Mouse (Mus musculus) thymus, postnatal 14 days (tissue): ENCODE measurements around the gene Btbd17.

Experiments
- DNase-seq: peaks from one replicate; pipeline ENCODE4 v3.0.0; 2021

The Btbd17 gene

DNA sequence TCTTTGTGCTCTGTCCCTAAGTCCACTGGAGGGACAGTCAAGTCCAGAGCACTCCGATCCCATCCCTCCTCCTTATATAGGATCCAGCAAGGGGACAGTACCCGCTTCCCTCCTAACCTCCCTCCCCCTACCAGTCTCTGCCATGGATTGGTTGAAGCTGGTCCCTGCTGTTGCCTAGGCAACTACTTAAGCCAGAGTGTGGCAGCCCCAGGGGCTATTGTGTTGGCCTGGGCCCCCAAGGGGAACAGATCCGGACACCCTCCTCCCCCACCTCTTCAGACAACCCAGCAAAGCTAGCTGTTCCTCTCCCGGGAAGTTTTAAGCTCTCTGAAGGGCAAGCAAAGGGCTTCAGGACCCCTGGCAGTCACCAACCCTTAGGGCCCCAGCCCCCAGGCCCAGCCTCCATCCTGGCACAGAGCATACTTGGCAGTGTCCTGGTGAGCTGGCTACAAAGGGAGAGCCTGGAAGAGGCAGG, at the start of gene Btbd17:
Gene Btbd17, minus strand, starts transcription at position 98 of the 475 bp plus-strand sequence.
- no peak for DNase-seq

DNA sequence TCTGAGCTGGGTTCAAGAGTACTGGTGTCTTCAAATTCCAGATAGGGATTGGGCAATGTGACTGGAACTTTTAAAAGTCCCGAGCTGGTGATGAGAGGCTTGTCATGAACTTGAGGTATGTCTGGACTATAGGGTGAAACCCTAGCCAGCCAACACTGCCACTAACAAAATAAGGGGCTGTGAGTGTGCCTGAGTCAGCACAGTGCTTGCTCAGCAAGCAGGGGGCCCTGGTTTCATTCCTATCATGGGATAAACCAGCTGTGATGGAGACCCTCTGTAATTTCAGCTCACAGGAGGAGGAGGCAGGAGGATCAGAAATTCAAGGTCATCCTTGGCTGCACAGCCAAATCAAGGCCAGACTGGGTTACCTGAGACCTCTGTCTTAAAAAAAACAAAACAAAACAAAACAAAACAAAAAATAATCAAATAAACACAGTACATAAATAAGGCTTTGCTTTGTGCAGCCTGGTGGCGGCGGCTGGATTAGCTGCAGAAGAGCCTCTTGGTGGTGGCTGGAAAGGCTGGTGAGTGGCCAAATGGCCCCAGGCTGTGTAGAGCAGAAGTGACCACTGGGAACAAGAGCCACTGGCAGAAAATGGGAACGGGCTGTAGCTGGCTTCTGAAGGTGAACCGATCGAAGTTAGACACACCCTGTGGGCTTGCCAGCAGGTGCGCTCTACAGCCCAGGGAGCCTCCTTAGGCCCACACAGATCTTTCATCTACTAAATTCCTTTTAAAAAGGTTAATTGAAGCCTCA, 48.9 kb upstream of the Btbd17 start:
- no peak for DNase-seq

DNA sequence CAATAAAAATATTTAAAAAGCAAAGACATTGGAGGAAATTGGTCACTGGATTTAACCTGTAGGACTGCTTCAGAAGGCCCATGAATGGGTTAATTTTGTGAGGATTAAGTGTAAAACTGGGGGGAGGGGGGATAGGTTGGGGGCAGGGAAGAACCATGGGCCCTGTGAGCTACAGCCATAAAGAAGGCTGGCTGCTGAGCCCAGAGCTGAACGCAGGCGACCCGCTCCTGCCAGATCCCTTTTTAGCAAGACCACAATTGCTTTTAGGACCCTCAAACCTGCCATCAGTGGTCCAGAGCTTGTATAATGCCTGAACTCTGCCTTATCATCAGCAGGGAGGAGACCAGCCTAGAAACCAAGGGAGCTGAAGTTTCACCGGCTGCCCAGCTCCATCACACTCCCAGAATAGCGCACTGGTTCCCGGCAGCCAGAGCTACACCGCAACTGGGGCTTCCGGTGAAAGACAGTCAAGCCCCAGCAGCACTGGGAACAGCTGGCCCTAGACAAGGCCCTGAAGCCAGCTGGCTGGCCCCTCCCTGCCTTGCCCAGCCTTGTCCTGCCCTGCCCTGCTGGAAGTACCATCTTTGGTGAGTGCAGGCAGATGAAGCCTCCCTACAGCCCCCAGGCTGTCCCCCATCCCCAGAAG, 48.2 kb upstream of the Btbd17 start:
- no peak for DNase-seq

DNA sequence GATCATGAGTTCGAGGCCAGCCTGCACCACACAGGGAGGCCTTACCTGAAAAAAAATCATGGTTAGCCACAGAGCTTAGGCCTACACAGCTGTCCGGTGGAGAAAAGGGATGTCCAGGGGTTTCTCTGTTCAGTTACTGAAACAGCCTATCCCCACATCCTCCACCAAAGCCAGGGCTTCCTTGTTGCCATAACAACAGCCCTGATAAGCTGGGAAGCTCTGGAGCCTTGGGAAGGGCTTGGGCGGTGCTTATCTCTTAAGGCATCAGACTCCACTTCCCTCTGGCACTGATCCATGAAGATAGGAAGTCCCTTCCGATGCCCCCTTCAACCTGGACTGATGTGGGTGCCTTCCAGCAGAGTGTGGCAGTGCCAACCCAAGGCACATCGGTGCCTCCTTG, 37.4 kb upstream of the Btbd17 start:
- no peak for DNase-seq

DNA sequence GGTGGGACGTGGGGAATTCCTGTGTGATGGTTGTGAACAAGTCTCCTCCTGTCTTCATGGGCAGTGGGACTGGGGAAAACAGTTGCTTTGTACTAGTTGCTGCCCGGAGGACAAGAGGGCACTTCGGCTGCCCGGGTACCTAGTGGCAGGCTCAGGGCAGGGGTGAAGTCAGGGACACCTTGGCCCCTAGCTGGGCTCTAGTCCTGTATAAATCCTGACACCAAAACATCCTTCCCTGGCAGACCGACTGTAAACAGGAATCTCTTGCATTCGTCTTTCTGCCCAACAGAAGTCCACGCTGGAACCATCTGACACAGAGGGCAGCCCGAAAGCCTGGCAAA, 34.7 kb upstream of the Btbd17 start:
- DNase-seq = no peak

DNA sequence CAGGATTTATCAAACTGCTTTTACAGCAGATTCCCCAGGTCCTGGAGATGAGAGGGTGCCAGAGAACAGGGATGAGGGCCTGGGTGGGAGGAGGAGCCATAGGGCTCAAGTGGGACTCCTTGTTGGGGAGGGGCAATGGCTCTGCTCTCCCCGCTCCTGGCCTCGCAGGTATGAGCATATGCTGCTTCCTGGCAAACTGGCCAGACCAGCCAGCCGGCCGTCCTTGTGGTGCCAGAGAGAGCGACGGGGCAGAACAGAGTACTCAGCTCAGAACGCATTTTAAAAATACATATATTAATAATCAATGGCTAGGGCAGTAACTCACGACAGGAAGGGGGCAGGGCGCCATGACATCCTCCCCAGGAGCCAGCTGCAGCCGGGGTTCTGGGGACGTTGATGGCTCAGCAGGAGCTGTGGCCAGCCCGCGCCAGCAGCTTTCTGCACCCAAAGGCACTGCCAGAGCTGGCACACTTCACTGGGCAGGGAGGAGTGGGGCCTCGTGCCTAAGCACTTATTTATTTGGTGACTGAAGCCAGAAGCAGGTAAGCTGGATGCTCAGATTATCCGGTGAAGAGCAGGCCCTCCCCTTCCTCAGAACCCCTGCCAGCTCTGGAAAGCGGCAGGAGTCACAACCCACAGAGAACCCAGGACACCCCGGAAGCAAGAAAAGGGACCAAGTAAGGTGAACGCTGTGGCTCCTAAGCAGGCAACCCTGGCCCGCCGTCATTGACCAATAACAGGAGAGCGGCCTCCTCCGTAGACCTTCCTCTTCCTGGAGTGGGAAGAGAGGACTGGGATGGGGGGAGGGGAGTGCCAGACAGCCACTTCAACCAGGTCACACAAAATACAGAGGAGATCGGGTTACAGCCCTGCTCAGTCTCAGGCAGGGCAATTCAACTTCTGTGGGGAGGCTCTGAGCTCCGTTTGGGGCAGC, 34.0 kb upstream of the Btbd17 start:
- DNase-seq = no peak

DNA sequence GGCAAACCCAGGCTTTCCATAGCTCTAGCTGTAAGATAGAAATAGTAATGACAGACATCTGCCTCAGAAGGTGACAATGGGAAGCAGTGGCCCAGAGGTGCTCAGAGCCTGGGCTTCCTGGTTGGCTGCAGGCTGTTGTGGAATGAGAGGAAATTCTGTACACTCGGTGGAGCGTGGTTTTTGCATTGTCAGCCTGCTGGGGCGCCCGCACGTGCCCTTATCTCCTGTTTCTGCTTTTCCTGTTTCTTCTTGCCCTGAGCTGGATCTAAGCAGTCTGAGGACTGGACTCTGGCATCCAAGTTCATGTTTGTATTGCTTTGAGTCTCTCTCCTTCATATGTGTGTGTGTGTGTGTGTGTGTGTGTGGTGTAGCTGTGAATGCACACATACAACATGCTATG, 30.9 kb upstream of the Btbd17 start:
- no peak for DNase-seq

DNA sequence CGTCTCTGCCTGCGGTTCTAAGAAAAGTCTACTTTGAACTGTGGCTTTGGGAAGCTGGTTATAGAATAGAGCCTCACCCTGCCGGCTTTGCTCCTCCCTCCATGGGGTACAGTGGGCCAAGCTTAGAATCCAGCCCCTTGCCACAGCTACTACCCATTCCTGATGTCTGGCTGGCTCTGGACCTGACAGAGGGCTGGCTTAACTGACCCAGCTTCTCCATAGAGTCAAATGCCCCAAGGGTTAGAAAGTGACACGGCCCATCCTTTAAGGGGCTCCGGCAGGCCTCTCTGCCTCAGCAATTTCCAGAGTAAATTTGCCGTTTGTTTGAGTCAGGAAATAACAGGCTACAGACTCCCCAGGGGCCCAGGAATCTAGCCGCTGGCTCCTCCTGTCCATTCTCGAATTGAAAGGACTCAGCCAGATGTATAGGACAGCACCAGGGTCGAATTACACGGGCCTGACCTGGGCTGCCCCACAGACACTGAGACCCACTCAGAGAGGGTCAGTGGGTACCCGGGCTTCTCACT, 27.5 kb upstream of the Btbd17 start:
- no peak for DNase-seq

DNA sequence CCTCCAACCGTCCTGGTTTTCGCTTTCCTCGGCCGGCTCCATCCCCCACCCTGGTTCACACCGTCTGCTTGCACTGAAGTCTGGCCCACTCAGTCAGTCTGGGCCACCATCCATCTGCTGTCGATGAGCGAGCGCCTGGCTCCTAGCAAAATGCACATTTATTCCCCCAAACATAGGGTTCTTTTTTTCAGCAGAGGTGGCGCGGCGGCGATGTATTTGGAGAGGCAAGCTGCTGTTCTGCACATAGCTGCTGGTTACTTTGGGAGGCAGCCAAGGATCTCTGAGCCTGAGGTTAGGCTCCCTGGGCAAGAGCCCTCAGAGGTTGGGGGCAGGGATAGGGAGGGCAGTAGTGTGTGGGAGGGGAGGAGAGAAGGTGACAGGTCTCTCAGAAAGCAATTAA, 27.0 kb upstream of the Btbd17 start:
- no peak for DNase-seq

DNA sequence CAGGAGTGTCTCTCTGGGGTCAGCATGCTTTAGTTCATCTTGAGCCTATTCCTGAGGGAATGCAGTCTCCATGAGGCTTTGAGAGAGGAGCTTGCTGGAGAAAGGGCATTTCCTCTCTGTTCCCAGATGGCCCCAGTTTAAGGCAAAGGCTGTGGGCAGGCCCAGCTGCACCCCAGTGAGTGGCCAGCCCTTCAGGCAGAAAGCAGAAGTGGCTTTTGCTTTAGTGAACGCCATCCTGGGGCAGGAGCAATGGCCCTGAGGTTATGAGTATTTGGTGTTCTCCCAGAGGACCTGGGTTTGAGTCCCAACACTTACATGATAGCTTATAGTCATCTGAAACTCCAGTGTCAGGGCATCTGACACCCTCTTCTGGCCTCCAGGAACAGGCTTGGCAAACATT, 25.6 kb upstream of the Btbd17 start:
- no peak for DNase-seq

DNA sequence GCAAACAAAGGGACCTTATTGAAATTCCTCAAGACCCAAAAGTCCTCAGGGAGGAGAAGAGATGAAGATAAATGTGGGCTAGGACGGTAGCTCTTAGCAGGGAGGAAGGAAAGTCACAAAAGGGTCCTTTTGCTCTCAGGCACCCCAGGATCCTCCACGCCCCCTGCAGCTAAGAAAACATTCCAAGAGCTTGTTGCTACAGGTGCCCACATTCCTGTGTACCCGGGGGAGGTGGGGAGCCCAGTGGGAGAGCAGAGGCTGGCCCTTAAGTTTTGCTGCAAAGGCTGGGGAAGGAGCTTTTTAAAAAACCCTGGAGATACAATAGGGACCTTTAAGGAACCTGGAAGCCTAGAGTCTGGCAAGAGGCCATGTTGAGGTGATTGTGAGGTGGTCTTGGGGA, 24.7 kb upstream of the Btbd17 start:
- DNase-seq = no peak

DNA sequence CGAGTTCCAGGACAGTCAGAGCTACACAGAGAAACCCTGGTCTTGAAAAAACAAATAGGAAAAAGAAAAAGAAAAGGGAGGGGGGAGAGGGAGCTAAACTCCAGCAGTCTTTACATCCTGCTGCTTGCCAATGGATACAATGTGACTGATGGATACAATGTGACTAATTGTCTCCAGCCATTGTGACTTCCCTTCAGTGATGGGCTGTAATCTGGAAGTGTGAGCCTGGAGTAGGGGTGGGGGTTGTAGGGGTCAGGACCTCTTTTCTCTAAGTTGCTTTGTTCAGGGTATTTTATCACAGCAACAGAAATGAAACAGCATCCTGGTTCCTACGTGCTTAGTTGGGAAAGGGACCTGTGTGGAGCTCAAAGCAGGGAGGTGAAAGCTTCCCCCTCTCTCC, 23.4 kb upstream of the Btbd17 start:
- no peak for DNase-seq

DNA sequence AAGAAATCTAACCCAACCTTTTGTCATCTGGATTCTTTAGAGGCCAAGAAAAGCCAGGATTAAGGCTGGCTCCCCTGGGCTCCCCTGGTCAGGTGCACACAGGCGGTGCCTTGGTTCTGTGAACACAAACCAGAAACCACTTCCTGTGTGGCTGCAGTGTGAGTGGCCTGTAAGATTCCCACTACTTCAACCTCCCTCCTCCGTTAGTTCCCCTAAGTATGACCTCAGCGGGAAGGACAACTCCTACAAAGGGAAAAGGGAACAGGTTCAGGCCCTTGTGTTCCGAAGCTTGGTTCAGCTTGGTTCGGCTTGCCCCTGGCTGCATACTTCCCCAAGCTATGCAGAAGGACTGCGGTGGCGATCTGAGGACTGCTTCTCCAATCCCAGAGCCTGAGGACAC, 22.4 kb upstream of the Btbd17 start:
- no peak for DNase-seq

DNA sequence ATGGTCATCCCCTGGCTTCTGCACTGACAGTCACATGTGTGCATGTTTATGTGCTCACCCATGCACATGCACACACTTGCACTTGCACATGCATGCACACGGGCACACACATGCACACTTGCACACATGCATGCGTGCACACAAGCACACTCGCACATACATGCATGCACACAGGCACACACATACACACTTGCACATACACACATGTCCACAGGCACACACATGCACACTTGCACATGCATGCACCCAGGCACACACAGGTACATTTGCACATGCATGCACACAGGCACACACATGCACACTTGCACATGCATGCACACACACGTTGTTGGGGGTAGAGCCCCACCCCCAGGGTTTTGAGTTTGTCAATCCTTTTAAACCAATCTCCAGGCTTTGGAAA, 21.2 kb upstream of the Btbd17 start:
- DNase-seq = no peak

DNA sequence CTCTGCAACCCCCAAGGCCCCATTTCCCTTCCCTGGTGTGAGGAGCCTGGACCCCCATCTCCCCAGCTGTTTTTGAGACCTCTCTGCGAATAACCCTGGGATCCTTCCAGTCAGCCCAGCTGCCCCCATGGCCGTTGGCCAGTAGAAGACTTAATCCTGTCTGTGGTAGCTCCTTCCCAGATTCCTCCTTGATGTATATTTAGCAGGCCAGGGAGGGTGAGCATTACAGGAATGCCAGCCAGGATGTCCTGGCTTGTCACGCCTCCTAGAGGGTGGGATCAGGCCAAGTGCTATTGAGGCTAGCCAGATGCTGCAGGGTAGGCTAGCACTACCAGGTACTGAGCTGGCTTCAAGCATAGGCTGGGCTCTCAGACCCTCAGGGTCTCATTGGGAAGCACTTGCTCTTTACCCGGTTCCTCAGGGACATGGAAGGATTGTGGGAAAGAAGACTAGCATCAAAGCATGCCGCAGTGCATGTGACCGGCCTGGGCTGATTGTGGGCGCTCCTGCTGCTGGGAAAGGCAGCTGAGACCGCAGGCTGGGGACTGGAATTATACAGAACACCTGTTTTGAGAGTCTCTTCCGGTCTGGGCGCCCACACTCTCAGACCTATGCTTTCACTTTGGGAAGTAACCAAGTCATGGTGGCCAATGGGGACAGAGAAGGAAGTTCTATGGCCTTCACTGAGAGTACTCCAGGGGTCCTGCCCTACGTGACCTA, 19.3 kb upstream of the Btbd17 start:
- no peak for DNase-seq

DNA sequence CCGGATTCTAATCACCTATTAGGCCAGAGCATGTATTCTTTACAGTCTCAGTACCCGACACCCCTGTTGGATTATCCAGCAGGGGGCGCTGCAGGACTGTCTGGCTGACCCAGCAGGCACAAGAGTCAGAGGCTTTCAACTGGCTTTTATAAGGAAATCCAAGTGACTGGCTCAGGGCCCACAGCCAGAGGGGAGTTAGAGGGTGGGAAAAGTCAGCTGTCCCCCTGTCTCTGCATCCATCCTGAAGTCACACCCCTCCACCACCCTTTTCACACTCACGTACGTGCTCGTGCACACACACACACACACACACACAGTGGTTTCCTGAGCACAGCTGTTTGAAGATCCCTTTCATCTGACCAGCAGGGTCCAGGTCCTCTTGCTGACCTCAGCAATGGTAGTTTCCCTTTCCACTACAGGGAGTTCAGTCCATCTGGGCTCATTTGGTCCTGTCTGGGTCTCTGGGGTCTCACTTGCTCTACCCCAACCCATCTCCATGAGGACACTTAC, 17.0 kb upstream of the Btbd17 start:
- peak; percentile 88 for DNase-seq

DNA sequence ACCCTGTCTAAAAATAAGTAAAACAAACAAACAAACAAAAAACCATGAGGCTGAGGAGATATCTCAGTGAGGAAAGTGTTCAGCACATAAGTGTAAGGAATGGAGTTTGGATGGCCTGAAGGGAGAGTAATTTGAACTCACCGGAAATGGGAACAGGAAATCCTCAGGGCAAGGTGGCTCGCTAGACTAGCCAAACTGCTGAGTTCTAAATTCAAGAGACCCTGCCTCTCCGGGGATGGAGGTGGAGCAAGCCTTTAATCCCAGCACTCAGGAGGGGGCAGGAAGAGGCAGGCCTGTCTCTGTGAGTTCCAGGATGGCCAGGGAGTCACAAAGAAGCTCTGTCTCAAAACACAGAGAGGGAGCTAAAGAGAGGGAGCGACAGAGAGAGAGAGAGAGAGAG, 14.6 kb upstream of the Btbd17 start:
- no peak for DNase-seq

DNA sequence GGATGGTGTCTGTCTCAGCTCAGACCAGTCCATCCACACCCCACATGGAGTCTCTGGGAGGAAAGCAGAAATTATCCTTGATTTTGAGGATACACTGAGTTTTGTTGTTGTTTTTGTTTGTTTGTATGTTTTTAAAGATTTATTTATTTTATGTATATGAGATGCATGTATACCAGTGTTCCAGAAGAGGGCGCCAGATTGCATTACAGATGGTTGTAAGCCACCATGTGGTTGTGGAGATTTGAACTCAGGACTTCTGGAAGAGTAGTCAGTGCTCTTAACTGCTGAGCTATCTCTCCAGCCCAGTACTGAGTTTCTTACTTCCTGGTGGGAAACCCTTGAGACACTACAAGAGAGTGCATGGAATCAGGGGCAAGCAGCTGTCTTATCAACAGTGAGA, 13.6 kb upstream of the Btbd17 start:
- DNase-seq = no peak

DNA sequence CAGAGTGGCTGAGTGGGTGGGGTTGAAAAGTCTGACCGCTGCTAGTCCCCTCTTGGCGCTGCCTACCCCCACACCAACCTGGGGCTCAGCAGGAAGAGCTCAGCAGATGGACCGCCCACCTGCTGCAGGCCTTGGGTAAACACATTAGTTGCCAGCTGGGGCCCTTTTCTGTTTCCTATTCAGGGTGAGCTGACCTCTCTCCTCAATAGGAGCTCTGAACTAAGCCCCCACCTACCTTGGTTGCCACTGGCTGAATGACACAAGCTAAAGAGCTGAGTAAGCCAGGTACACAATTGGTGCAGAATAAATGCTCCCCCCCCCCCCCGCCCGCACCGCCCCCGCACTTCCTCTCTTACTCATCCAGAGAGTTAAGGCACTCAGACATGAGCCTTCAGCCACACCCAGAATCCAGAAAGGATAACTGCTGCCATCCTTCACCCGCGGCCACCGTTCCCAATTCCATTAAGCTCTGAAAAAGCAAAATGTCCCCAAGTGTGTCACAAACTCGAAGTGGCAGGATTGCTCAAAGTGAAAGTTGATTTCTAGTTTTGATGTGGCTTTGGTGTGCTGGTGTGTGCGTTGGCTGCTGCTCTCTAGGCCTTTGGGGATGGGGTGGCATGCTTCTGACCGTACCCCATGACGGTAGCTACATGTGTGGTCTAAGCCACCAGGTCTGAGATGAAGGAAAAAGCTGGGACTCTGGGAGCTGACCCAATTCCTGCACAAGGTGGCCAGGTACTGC, 12.1 kb upstream of the Btbd17 start:
- DNase-seq = no peak

DNA sequence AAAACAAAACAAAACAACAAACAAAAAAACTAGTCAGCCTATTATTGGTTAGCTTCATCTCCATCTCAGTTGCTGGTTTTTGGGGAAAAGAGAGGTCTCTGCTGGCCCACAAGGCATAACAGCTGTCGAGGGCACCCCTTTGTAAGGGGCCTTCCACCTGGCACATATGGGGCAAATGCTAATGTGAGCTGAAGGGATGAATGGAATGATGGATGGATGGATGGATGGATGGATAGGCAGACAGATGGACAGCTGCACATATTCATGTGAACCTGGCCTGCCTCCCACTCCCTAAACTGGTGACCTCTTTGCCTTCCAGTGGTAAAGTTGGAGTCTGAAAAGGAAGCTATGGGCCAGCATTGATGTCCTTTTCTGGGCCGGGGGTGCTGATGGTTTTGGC, 11.3 kb upstream of the Btbd17 start:
- no peak for DNase-seq

DNA sequence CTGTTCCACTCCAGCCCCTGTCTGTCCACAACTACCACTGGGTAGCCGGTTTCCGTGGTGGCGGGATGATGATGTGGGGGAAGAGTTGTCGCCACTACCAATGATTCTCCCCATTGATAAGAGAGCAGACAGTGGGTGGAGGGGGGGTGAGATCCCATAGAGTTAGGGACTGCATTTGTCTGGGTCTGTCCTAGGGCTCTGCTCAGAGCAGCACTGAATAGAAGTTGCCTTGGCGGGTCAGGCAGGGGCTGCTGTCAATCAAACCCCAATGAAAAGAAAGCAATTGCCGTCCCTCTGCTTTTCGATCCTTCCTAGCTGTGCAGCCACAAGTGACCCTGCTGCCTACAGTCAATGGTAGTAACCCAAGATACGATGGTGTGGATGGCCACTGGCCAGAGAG, 8.2 kb upstream of the Btbd17 start:
- no peak for DNase-seq
